Mouse (Mus musculus) myocyte (in vitro differentiated cells): Measurements from ENCODE around the gene Wnt1.

Experiments used
- POLR2A ChIP-seq: IDR thresholded peaks from one replicate; pipeline ENCODE4 v1.6.1; 2011; ENCODE audit warnings: low read depth, mild to moderate bottlenecking, control low read depth, moderate library complexity; ENCODE audit not compliant: insufficient read length
- POLR2AphosphoS2 ChIP-seq: IDR thresholded peaks from one replicate; pipeline ENCODE4 v1.6.1; 2011; ENCODE audit warnings: low read depth, control low read depth; ENCODE audit not compliant: insufficient read length
- TCF12 ChIP-seq: IDR thresholded peaks from one replicate; pipeline ENCODE4 v1.6.1; 2011; ENCODE audit warnings: mild to moderate bottlenecking, control low read depth; ENCODE audit not compliant: poor library complexity, insufficient read depth, severe bottlenecking
- USF1 ChIP-seq: IDR thresholded peaks from one replicate; pipeline ENCODE4 v1.6.1; 2011; ENCODE audit warnings: low read depth, mild to moderate bottlenecking, control low read depth, moderate library complexity

- TF ChIP-seq POLR2A = no peak
- no peak for TF ChIP-seq TCF12
- no peak for TF ChIP-seq POLR2AphosphoS2
- no peak for TF ChIP-seq USF1
These were observed 33.8 kb downstream of the Wnt1 start for GRCm38 (mm10) chr15:98823434-98823833.
